In the genomic region with DNA sequence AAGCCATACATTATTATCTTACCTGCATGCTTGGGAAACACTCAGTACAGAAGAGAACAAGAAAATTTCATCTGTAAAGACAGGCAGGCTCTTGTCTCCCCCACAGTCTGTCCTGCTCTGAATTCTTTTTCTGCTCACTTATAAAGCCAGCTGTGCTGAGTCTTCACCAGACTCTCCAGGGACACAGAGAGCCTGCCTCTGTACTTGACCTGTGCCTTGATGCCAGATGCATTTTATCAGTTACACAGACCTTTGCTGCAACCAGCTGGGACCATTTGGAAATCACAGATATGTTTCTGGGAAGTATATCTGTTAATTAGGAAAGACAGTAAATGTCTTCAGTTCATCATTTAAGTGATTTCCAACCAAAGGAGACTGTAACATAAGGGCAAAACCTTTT, we compare ENCODE assay signal across 15 mouse cellular contexts. TPM values are rescaled to one million over a fixed set of nuclear protein-coding genes. Genes with fewer than 3 reads are reported as not detected.
DNase-seq lines count a peak whose midpoint lies in the region; ATAC-seq and TF ChIP-seq lines count a peak whose summit lies in the region.
"Had no signal": no experiment of that assay in that cellular context is flagged by ENCODE, and none has a peak within 500 bp of the region (broad histone marks: within the 10 kb centered on the region; RNA-seq: fewer than 3 reads in every experiment).

A gene (minus strand): TSS at position 106 of the 400 bp plus-strand sequence.

- DNase-seq in heart, adult 9 months (ENCODE audit: low spot score in 2 of 2), result peak; percentile 63 to 65
- DNase-seq in heart, postnatal 25 days (ENCODE audit: low spot score), result no peak
- DNase-seq in embryonic facial prominence, embryonic 11.5 days (ENCODE audit: low spot score), result peak; percentile 19
- DNase-seq in lung, postnatal 10 days, result peak; percentile 30
- DNase-seq in frontal cortex, postnatal 10 days (ENCODE audit: low spot score in 2 of 2), result no peak
- DNase-seq in cerebellum, adult 2 months, result no peak
- DNase-seq: cerebellum, postnatal 25 days; right cerebral cortex, postnatal 14 days had no signal

- no peaks in the 10 kb centered on the region for H3K4me1 ChIP-seq in embryonic facial prominence, embryonic 11.5 days (ENCODE audit: control insufficient read depth, insufficient read depth, low read length)
- H3K4me1 ChIP-seq in kidney, embryonic 16.5 days (ENCODE audit: insufficient read depth, low read length), result no peaks in the 10 kb centered on the region
- H3K4me1 ChIP-seq in intestine, postnatal 0 days (replicated peaks; ENCODE audit: control insufficient read depth, insufficient read depth, low read length), result no peaks in the 10 kb centered on the region
- H3K4me1 ChIP-seq in cerebellum, adult 2 months (ENCODE audit: control insufficient read depth, insufficient read depth, low read length), result no peaks in the 10 kb centered on the region
- H3K4me1 ChIP-seq: midbrain, embryonic 12.5 days; stomach, embryonic 15.5 days had no signal

- no peaks in the 10 kb centered on the region for H3K9me3 ChIP-seq in embryonic facial prominence, embryonic 11.5 days (replicated peaks; ENCODE audit: control insufficient read depth, low read length)
- no peaks in the 10 kb centered on the region for H3K9me3 ChIP-seq in kidney, embryonic 16.5 days (ENCODE audit: low read length)
- no peaks in the 10 kb centered on the region for H3K9me3 ChIP-seq in intestine, postnatal 0 days (ENCODE audit: control insufficient read depth)
- H3K9me3 ChIP-seq: midbrain, embryonic 12.5 days; stomach, embryonic 15.5 days had no signal

- intact Hi-C loops in heart, postnatal 25 days (cut with DNase I), result no loop called here

- no peaks in the 10 kb centered on the region for H3K36me3 ChIP-seq in embryonic facial prominence, embryonic 11.5 days (replicated peaks; ENCODE audit: control insufficient read depth, insufficient read depth, low read depth, low read length)
- no peaks in the 10 kb centered on the region for H3K36me3 ChIP-seq in kidney, embryonic 16.5 days (ENCODE audit: insufficient read depth, low read length)
- H3K36me3 ChIP-seq in intestine, postnatal 0 days (ENCODE audit: control insufficient read depth, insufficient read depth), result no peaks in the 10 kb centered on the region
- H3K36me3 ChIP-seq: midbrain, embryonic 12.5 days; stomach, embryonic 15.5 days had no signal

- no peak within 1 kb of the TSS for H3K27ac ChIP-seq in embryonic facial prominence, embryonic 11.5 days (replicated peaks; ENCODE audit: low read depth, low read length)
- H3K27ac ChIP-seq in kidney, embryonic 16.5 days (ENCODE audit: low read length), result no peak within 1 kb of the TSS
- H3K27ac ChIP-seq in intestine, postnatal 0 days (ENCODE audit: low read depth, low read length), result no peak within 1 kb of the TSS
- no peak within 1 kb of the TSS for H3K27ac ChIP-seq in cerebellum, adult 2 months (ENCODE audit: insufficient read depth, low read length)
- H3K27ac ChIP-seq: left cerebral cortex, adult 2 months; midbrain, embryonic 12.5 days; stomach, embryonic 15.5 days had no signal

- no peak for ATAC-seq in embryonic facial prominence, embryonic 11.5 days (replicated peaks; ENCODE audit: insufficient number of reproducible peaks, low FRiP score, low TSS enrichment, low read depth)
- peak; percentile 57 for ATAC-seq in kidney, embryonic 16.5 days (ENCODE audit: low FRiP score, low TSS enrichment)
- no peak for ATAC-seq in intestine, postnatal 0 days

- H3K9ac ChIP-seq in embryonic facial prominence, embryonic 11.5 days (replicated peaks; ENCODE audit: low read length), result no peak within 1 kb of the TSS
- no peak within 1 kb of the TSS for H3K9ac ChIP-seq in kidney, embryonic 16.5 days (replicated peaks; ENCODE audit: low read length)
- H3K9ac ChIP-seq in intestine, postnatal 0 days (ENCODE audit: low read depth, low read length), result no peak within 1 kb of the TSS
- H3K9ac ChIP-seq: midbrain, embryonic 12.5 days; stomach, embryonic 15.5 days had no signal

- no peak within 1 kb of the TSS for H3K4me3 ChIP-seq in embryonic facial prominence, embryonic 11.5 days (ENCODE audit: low read depth, low read length)
- H3K4me3 ChIP-seq in kidney, embryonic 16.5 days (ENCODE audit: low read length), result no peak within 1 kb of the TSS
- H3K4me3 ChIP-seq in intestine, postnatal 0 days (ENCODE audit: low read depth, low read length), result no peak within 1 kb of the TSS
- no peak within 1 kb of the TSS for H3K4me3 ChIP-seq in cerebellum, adult 2 months (replicated peaks; ENCODE audit: insufficient read depth, low read depth, low read length)
- H3K4me3 ChIP-seq: left cerebral cortex, adult 2 months; midbrain, embryonic 12.5 days; stomach, embryonic 15.5 days had no signal

- H3K4me2 ChIP-seq in embryonic facial prominence, embryonic 11.5 days (ENCODE audit: low read depth, low read length), result no peak within 1 kb of the TSS
- no peak within 1 kb of the TSS for H3K4me2 ChIP-seq in kidney, embryonic 16.5 days (replicated peaks; ENCODE audit: low read depth, low read length)
- H3K4me2 ChIP-seq in intestine, postnatal 0 days (replicated peaks; ENCODE audit: low read depth), result no peak within 1 kb of the TSS
- H3K4me2 ChIP-seq: midbrain, embryonic 12.5 days; stomach, embryonic 15.5 days had no signal

- TF ChIP-seq POLR2A in cerebellum, adult 2 months (IDR thresholded peaks at IDR 0.05; ENCODE audit: borderline replicate concordance, insufficient read depth, low read length), result no peak

- no peak for TF ChIP-seq CTCF in intestine, postnatal 0 days (IDR thresholded peaks at IDR 0.05; ENCODE audit: low read depth)
- no peak for TF ChIP-seq CTCF in cerebellum, adult 2 months (IDR thresholded peaks at IDR 0.05; ENCODE audit: borderline replicate concordance, insufficient read depth, low read depth, low read length)

- no peaks in the 10 kb centered on the region for H3K27me3 ChIP-seq in embryonic facial prominence, embryonic 11.5 days (ENCODE audit: control insufficient read depth, insufficient read depth, low read length)
- no peaks in the 10 kb centered on the region for H3K27me3 ChIP-seq in kidney, embryonic 16.5 days (ENCODE audit: insufficient read depth, low read length)
- H3K27me3 ChIP-seq in intestine, postnatal 0 days (replicated peaks; ENCODE audit: control insufficient read depth, insufficient read depth, low read length), result no peaks in the 10 kb centered on the region
- no peaks in the 10 kb centered on the region for H3K27me3 ChIP-seq in cerebellum, adult 2 months (ENCODE audit: control insufficient read depth, insufficient read depth, low read length)
- H3K27me3 ChIP-seq: midbrain, embryonic 12.5 days; stomach, embryonic 15.5 days had no signal

RNA-seq across cellular contexts. Expression of the gene that starts here (rescaled TPM):
- total RNA-seq in heart, postnatal 25 days (2021), result 1 to 10 TPM; 1.6 to 2.3 TPM
- polyA plus RNA-seq in embryonic facial prominence, embryonic 11.5 days (2014; fragmentation: Nextera tagmentation; extraction: Ambion mirVana), result 0.15 and 0.18 TPM in 2 replicates
- polyA plus RNA-seq in kidney, embryonic 16.5 days (2015; fragmentation: Nextera tagmentation; extraction: Ambion mirVana), result 0.11 and 0.18 TPM in 2 replicates
- polyA plus RNA-seq in intestine, postnatal 0 days (2015; fragmentation: Nextera tagmentation; extraction: Ambion mirVana), result 0.07 and 0.08 TPM in 2 replicates
- 0.03 and 0.07 TPM in 2 replicates for polyA plus RNA-seq in cerebellum, adult 2 months (2012; rRNA removed)
- total RNA-seq: granulocyte monocyte progenitor cell, adult 5-6 weeks had no signal
- polyA plus RNA-seq: neural tube, embryonic 14.5 days; stomach, embryonic 15.5 days had no signal

Comparison
In these comparisons a context has a peak if more than half of its experiments do, and no peak if none do; other contexts are left out.
1. DNase-seq: peak in heart, adult 9 months (2 of 2) and lung, postnatal 10 days (single experiment); none in heart, postnatal 25 days (single experiment), frontal cortex, postnatal 10 days (0 of 2) and cerebellum, adult 2 months (0 of 2).
2. Peak in DNase-seq in embryonic facial prominence, embryonic 11.5 days; RNA of the gene not detected or under 1 TPM.
3. Peak in ATAC-seq in kidney, embryonic 16.5 days; RNA of the gene not detected or under 1 TPM.